Mouse (Mus musculus): ENCODE measurements at regions not wholly inside any gene's neighbourhood (a gene's known extent, or its start where the extent isn't known, plus 50 kb on each side); places are given as distances from the start of the nearest gene placed in this dataset.
A peak's percentile ranks its signal among the peaks of the same experiment; 100 is the strongest.

DNA sequence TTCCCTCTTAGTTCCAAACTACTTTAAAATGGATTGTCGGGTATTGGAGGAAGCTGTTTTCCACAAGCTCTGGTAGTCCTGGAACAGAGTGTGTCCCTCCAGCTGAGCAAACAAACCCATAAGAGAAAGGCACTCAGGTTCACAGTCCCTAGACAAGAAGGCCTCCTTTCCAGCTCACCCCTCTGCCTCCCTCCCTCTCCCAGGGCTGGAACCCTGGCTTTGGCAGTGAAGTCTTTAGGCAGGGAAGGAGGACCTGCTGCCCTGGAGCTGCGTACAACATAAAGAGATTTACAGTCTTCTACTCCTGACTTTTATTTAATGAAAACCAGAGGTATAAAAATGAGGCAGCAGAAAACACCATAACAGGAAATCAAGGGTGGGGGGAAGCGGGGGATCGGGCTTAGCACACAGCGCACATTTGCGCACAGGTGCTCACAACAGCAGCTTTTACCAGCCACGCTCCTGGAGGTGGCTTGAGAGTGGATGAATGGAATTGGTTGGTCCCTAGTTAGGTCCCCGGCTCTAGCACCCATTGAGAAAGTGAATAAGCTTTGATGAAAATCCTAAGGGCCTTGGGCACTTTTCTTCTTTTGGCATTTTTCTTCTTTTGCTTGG, 143.0 kb upstream of the Gmds start:
- H3K27me3 ChIP-seq (replicated peaks; ENCODE audit: control insufficient read depth, insufficient read depth, low read length), result no peaks in the 10 kb centered on the region
- no peaks in the 10 kb centered on the region for H3K4me1 ChIP-seq (replicated peaks; ENCODE audit: control insufficient read depth, insufficient read depth, low read length)
- 86% methylated on average over 8 of the region's 8 CpGs for WGBS
- no peaks in the 10 kb centered on the region for H3K36me3 ChIP-seq (ENCODE audit: control insufficient read depth, insufficient read depth)
- no peak overlapping the region for H3K4me3 ChIP-seq (replicated peaks; ENCODE audit: low read length)
- no peak for ATAC-seq
- H3K9me3 ChIP-seq (ENCODE audit: control insufficient read depth, low read length), result no peaks in the 10 kb centered on the region
- H3K9ac ChIP-seq (replicated peaks; ENCODE audit: low read depth, low read length), result no peak overlapping the region
- no peak overlapping the region for H3K4me2 ChIP-seq (ENCODE audit: low read length)
- no peak overlapping the region for H3K27ac ChIP-seq (ENCODE audit: low read length)

DNA sequence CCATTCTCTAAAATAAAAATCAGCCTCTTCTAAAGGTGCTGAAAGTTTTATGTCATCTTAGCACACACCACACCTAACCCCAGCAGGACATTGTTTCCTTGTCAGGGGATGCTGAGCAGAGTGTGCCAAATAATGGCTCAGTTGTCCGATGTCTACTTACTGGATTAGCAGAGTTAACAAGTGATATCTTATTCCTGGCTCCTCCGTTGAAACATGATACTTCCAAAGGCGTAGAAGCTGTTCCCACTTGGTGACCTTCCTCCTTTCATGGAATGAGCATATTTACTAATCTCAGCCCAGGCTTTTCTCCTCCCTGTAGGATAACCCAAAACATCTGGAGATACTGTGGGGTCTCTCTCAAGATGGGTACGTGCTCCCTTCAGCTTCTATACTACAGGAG, 141.5 kb upstream of the Gmds start:
- Histone ChIP-seq H3K9ac (replicated peaks; ENCODE audit: low read depth, low read length) (no peak overlapping the region), H3K4me3 (replicated peaks; ENCODE audit: low read length) (no peak overlapping the region), H3K36me3 (ENCODE audit: control insufficient read depth, insufficient read depth) (no peaks in the 10 kb centered on the region), H3K27ac (ENCODE audit: low read length) (no peak overlapping the region), H3K4me1 (replicated peaks; ENCODE audit: control insufficient read depth, insufficient read depth, low read length) (no peaks in the 10 kb centered on the region), H3K4me2 (ENCODE audit: low read length) (no peak overlapping the region), H3K27me3 (replicated peaks; ENCODE audit: control insufficient read depth, insufficient read depth, low read length) (no peaks in the 10 kb centered on the region), H3K9me3 (ENCODE audit: control insufficient read depth, low read length) (no peaks in the 10 kb centered on the region)
- 69% methylated on average over 4 of the region's 4 CpGs for WGBS
- ATAC-seq, result no peak

DNA sequence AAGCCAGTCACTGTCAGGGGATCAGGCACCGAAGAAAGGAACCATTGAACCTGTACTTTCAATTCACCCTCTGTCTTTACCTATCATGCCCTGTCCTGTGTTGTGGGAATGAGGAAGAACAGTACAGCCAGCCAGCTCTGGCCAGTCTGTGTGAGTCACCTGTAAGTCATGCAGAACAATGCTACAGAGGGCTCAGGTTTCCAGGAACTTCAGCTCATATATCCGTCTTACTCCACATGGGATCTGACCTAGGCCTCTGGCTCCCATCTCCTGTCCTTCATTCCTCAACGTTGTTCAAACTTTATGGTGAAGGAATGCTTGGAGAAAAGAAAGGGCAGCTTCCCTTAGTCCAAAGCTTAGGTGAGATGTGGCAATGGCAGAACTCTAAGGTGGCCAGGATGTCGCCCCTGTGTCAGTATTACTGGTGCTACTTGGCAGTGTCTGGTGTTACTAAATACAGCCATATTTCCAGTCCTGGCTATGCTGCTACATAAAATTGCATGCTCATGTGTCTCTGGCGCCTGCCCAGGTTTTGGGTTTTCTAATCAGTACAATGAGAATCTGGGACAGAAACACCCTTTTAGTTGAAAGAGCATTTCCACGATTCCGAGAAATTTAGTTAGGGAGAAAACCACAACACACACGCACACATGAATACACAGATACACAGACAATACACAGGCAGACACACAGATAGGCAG, 140.7 kb upstream of the Gmds start:
- H3K27me3 ChIP-seq (replicated peaks; ENCODE audit: control insufficient read depth, insufficient read depth, low read length), result no peaks in the 10 kb centered on the region
- 79% methylated on average over 8 of the region's 8 CpGs for WGBS
- no peaks in the 10 kb centered on the region for H3K4me1 ChIP-seq (replicated peaks; ENCODE audit: control insufficient read depth, insufficient read depth, low read length)
- no peak for ATAC-seq
- no peak overlapping the region for H3K27ac ChIP-seq (ENCODE audit: low read length)
- no peak overlapping the region for H3K9ac ChIP-seq (replicated peaks; ENCODE audit: low read depth, low read length)
- no peaks in the 10 kb centered on the region for H3K9me3 ChIP-seq (ENCODE audit: control insufficient read depth, low read length)
- H3K36me3 ChIP-seq (ENCODE audit: control insufficient read depth, insufficient read depth), result no peaks in the 10 kb centered on the region
- no peak overlapping the region for H3K4me2 ChIP-seq (ENCODE audit: low read length)
- no peak overlapping the region for H3K4me3 ChIP-seq (replicated peaks; ENCODE audit: low read length)

DNA sequence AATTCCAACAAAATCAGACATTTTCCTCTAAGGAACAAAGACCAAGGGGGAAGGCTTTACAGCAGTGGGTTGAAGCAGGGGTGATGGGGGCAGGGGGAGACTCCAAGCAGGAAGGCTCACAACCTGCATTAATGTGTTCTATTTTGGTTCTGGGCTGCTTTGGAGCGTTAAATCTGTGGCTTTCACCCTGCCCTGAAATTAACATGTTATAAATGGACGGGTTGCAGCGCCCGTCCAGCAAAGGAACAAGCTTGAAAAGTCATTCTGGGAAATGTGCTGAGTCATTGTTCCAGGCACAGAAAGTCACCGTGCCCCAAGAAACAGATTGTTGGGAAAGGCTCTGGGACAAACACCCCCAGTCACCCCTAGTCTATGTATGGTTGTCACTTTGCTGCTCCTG, 127.2 kb upstream of the Gmds start:
- H3K27me3 ChIP-seq (replicated peaks; ENCODE audit: control insufficient read depth, insufficient read depth, low read length), result no peaks in the 10 kb centered on the region
- H3K4me2 ChIP-seq (ENCODE audit: low read length), result no peak overlapping the region
- no peak for ATAC-seq
- H3K9ac ChIP-seq (replicated peaks; ENCODE audit: low read depth, low read length), result no peak overlapping the region
- H3K27ac ChIP-seq (ENCODE audit: low read length), result no peak overlapping the region
- H3K4me3 ChIP-seq (replicated peaks; ENCODE audit: low read length), result no peak overlapping the region
- H3K36me3 ChIP-seq (ENCODE audit: control insufficient read depth, insufficient read depth), result no peaks in the 10 kb centered on the region
- no peaks in the 10 kb centered on the region for H3K9me3 ChIP-seq (ENCODE audit: control insufficient read depth, low read length)
- peaks cover 3% of the 10 kb centered on the region; the same call in 1 of the 2 replicates for H3K4me1 ChIP-seq (replicated peaks; ENCODE audit: control insufficient read depth, insufficient read depth, low read length)
- 32% methylated on average over 5 of the region's 5 CpGs for WGBS

DNA sequence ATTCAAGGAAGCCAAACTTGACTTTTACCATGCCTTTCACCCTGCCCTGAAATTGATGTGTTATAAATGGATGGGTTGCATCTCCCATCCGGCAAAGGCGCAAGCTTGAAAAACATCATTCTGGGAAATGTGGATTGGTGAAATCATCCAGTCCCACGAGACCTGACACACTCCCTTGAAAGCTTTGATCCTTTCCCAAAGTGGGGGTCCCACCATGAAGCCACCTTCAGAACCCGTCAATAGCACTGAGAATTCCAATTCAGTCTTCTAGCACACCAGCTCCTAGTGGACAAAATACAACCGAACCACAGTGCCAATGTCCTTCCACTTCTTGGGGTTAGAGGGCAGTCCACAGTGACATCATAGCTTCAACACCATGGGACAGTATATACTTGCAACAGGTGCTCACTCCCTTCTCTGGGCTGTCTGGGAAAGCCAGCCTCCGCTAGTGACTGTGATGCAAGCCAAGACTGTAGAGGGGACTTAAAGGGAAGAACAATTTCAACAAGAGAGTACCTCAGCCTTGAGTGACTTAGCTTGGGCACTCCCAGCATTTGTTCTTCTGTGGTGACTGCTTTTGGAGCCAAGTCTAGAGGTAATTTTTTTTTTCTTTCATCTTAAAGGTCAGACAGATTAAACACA, 126.6 kb upstream of the Gmds start:
- Histone ChIP-seq H3K27ac (ENCODE audit: low read length) (no peak overlapping the region), H3K9ac (replicated peaks; ENCODE audit: low read depth, low read length) (no peak overlapping the region), H3K36me3 (ENCODE audit: control insufficient read depth, insufficient read depth) (no peaks in the 10 kb centered on the region), H3K4me3 (replicated peaks; ENCODE audit: low read length) (no peak overlapping the region), H3K4me1 (replicated peaks; ENCODE audit: control insufficient read depth, insufficient read depth, low read length) (peaks cover 3% of the 10 kb centered on the region; the same call in 1 of the 2 replicates), H3K27me3 (replicated peaks; ENCODE audit: control insufficient read depth, insufficient read depth, low read length) (no peaks in the 10 kb centered on the region), H3K9me3 (ENCODE audit: control insufficient read depth, low read length) (no peaks in the 10 kb centered on the region), H3K4me2 (ENCODE audit: low read length) (no peak overlapping the region)
- 88% methylated on average over 6 of the region's 6 CpGs for WGBS
- no peak for ATAC-seq

DNA sequence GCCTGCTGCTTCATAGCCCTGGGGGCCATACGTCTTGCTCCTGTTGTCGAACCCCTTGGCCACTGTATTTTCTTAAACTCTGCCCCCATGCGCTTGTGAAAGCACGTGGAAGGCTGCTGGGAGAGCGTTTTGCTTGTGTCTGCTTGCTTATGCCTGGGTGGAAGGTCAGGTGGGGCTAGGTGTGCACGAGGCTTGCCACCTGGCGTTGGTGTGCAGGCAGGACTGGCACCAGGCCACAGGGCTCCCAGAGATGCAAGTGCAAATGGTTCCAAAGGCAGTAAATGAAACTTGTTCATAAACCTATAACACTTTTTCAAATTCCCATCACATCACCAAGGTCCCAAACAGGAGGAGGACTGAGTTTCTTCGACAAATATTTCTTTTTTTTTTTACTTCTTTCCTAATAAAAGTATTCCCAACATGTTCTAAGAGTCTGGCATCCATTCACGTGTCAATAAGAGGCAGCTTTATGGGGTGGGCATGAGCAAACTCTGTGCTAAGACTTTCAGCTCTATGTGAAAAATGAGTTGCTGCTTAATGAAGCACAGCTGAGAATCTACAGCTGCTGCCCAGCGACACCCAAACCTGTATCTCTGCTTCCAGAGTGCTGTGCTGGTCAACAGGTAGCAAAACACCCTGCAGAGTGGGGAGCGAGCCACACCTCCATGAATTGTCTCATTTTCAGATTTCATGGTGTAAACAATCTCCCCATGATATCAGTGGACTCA, 116.0 kb upstream of the Gmds start:
- Histone ChIP-seq H3K4me3 (replicated peaks; ENCODE audit: low read length) (no peak overlapping the region), H3K36me3 (ENCODE audit: control insufficient read depth, insufficient read depth) (no peaks in the 10 kb centered on the region), H3K4me2 (ENCODE audit: low read length) (no peak overlapping the region), H3K9ac (replicated peaks; ENCODE audit: low read depth, low read length) (no peak overlapping the region), H3K27ac (ENCODE audit: low read length) (no peak overlapping the region), H3K27me3 (replicated peaks; ENCODE audit: control insufficient read depth, insufficient read depth, low read length) (no peaks in the 10 kb centered on the region), H3K4me1 (replicated peaks; ENCODE audit: control insufficient read depth, insufficient read depth, low read length) (no peaks in the 10 kb centered on the region), H3K9me3 (ENCODE audit: control insufficient read depth, low read length) (no peaks in the 10 kb centered on the region)
- ATAC-seq, result no peak
- 82% methylated on average over 11 of the region's 11 CpGs for WGBS

DNA sequence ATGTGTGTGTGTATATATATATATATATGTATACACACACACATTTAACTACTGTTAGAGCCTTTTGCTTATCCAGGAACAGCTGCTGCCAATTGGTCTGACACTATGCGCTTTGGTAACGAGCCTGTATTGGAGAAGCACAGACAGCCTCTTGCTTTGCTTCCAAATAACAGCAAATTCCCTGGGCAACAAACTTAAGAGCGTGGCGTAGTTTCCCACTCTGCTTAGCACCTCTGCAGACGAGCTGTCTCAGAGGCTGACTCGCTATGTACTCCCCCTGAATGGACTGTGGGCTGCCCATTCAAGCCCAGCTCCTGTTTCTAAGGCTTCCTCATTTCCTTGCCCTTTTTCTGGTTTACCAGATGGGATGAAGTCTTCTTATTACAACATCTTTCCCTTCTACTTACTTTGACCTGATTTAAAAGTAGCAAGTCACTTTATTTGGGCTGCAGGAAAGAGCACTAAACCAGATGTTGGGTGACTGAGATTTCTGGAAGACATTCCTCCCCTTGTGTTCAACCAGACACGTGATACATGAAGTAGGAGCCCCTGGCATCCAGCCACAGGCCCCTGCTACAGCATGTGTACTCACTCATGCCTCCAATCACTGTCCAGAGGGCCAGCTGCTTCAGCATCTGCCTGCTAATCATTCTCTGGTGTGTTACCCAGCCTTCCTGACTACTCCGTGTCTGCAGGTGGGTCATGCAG, 111.3 kb upstream of the Gmds start:
- H3K9me3 ChIP-seq (ENCODE audit: control insufficient read depth, low read length), result no peaks in the 10 kb centered on the region
- no peak overlapping the region for H3K4me2 ChIP-seq (ENCODE audit: low read length)
- H3K4me1 ChIP-seq (replicated peaks; ENCODE audit: control insufficient read depth, insufficient read depth, low read length), result no peaks in the 10 kb centered on the region
- ATAC-seq, result peak; percentile 55
- WGBS, result 52% methylated on average over 8 of the region's 8 CpGs
- no peak overlapping the region for H3K4me3 ChIP-seq (replicated peaks; ENCODE audit: low read length)
- no peaks in the 10 kb centered on the region for H3K36me3 ChIP-seq (ENCODE audit: control insufficient read depth, insufficient read depth)
- H3K9ac ChIP-seq (replicated peaks; ENCODE audit: low read depth, low read length), result no peak overlapping the region
- H3K27me3 ChIP-seq (replicated peaks; ENCODE audit: control insufficient read depth, insufficient read depth, low read length), result no peaks in the 10 kb centered on the region
- no peak overlapping the region for H3K27ac ChIP-seq (ENCODE audit: low read length)

DNA sequence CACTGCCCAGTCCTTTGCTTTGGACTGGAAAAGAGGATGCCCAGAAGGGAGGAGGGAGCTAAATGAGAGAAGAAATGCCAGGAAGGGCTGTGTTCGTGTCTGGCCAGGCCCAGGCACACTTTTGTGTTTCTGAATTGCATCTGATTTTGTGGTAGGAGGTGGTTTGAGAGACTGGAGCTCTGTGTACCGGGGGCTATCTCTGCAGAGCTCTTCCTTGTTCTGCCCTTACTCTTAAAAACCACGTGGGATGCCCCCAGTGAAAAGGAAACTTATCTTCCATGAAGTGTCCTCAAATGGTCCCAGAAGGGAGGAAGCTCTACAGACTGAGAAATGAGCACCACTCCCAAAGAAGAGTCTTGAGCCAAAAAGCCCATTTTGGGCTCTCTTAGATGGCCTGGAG, 106.0 kb upstream of the Gmds start:
- Histone ChIP-seq H3K27ac (ENCODE audit: low read length) (no peak overlapping the region), H3K4me3 (replicated peaks; ENCODE audit: low read length) (no peak overlapping the region), H3K4me2 (ENCODE audit: low read length) (no peak overlapping the region), H3K9me3 (ENCODE audit: control insufficient read depth, low read length) (no peaks in the 10 kb centered on the region), H3K4me1 (replicated peaks; ENCODE audit: control insufficient read depth, insufficient read depth, low read length) (no peaks in the 10 kb centered on the region), H3K36me3 (ENCODE audit: control insufficient read depth, insufficient read depth) (no peaks in the 10 kb centered on the region), H3K27me3 (replicated peaks; ENCODE audit: control insufficient read depth, insufficient read depth, low read length) (no peaks in the 10 kb centered on the region), H3K9ac (replicated peaks; ENCODE audit: low read depth, low read length) (no peak overlapping the region)
- WGBS, result 69% methylated on average over 3 of the region's 3 CpGs
- ATAC-seq, result no peak

DNA sequence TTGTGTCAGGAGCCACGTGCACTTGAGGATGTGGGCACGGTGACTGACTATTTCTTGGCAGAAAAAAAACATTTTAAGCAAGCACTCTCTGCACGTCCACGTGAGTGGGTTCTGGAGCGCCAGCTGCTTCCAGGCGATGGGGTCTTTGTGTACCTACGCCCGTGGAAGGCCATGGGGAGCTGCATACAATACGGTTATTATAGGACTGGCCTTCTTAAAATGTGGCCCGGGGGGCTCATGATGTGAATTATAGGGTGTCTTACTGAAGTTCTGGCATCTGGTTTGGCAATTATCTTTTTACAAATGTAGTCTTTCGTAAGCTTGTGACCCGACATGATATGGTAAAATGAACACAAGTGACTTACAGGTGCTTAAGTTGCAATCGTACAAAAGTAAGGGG, 103.5 kb upstream of the Gmds start:
- H3K36me3 ChIP-seq (ENCODE audit: control insufficient read depth, insufficient read depth), result no peaks in the 10 kb centered on the region
- H3K9me3 ChIP-seq (ENCODE audit: control insufficient read depth, low read length), result no peaks in the 10 kb centered on the region
- H3K4me1 ChIP-seq (replicated peaks; ENCODE audit: control insufficient read depth, insufficient read depth, low read length), result no peaks in the 10 kb centered on the region
- WGBS, result 74% methylated on average over 13 of the region's 13 CpGs
- ATAC-seq, result no peak
- no peak overlapping the region for H3K9ac ChIP-seq (replicated peaks; ENCODE audit: low read depth, low read length)
- H3K4me2 ChIP-seq (ENCODE audit: low read length), result no peak overlapping the region
- no peaks in the 10 kb centered on the region for H3K27me3 ChIP-seq (replicated peaks; ENCODE audit: control insufficient read depth, insufficient read depth, low read length)
- no peak overlapping the region for H3K27ac ChIP-seq (ENCODE audit: low read length)
- no peak overlapping the region for H3K4me3 ChIP-seq (replicated peaks; ENCODE audit: low read length)

Measured in forebrain, embryonic 16.5 days (tissue).